Mouse (Mus musculus) T-helper 1 cell (primary cell): ENCODE results near the gene Gpr137.
"Not testable (repeated sequence)": the region's sequence is repeated elsewhere in the genome, so short reads cannot be mapped to it uniquely, and the experiment has no call there.

ENCODE experiments used
- in situ Hi-C: fragments of 300-600 bp; cut with MboI, MseI; formaldehyde crosslinking; loops from one replicate; pipeline ENCODE4 v1.15.1; 2025; ENCODE audit warnings: high pct_unique_total_duplicates

The Gpr137 gene

GRCm38 (mm10) chr19:6907811-6908540, 34.3 kb downstream of the Gpr137 start:
- in situ Hi-C loops, result no loop called here

DNA sequence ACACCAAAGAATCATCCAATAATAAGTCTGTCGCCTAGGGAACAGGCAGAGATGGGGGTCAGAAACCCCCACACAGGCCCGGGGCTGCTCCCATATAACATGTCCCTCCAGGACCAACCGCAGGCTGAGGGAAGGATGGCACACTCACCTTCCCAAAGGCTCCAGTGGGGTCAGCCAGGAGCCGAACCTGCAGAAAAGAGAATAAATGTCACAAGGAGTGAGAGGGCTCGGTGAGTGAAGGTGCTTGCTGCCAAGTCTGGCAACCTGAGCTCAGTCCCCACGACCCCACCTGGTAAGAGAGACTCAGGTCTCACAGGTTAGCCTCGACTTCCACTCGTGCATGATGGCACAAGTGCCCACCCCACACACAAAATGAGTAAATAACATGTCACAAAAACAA, 35.2 kb downstream of the Gpr137 start:
- in situ Hi-C loops, result no loop called here

DNA sequence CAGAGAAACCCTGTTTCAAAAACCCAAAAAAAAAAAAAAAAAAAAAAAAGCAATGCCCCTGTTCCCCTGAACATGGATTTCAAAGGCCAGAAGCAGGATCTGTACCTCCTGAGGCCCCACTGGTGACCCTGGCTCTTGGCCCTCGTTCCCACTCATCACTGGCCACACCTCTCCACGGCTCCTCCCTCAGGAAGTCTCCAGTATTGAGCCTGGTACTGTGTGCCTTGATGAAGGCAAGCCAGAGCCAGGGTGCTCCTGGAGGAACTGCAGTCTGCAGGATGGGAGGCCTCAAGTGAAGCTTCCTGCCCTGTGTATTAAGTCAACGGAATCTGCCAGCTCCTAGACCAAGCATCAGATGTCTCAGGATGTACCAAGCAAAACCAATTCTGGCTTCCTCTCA, 36.1 kb downstream of the Gpr137 start:
- in situ Hi-C loops, result no loop called here

DNA sequence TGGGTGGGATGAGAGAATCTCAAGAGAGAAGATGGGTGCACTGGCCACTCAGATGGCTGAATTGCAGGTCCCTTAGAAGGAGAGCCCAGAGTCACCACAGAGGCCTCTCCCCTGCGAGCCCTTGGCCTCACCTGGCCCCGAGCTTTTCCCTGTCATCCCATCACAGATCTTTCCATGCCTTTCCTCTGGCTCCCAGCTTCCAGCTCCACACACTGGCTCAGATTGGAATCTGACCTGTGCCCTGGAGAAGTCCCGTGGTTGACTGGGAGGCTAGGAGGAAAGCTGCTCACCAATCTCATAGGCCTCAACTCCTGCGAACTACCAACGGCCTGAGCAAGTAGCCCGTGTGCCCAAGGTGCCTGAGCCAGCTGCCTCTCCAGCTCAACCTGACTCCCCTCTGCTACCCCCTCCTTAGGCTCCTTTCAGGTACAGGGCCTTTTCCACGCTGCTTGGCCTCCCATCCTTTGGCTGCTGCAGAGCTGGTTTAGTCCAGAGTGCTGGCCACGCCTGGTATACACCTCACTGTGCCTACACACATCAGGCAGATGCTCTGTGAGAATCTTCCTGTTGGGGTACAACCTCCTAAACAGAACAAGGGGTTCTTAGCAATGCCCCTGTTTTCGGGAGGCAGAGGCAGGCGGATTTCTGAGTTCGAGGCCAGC, 36.7 kb downstream of the Gpr137 start:
- in situ Hi-C loops, result no loop called here

DNA sequence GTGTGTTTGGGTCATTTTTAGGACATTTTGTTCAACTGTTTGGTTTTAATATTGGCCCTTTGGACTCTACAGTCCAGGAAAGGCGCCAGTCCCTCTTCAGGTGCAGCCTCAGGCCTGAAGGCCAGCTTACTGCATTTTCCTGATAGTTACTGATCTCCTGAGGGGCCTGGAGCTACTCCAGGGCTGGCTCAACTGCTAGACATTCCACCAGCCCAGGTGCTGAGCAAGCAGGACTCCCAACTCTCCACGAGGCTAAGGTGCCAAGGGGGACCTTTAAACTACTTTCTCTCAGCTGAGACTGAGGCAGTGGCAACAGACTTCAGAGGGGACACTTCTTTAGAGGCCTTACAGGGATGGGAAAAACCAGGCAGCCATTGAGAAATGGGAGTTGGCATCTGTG, 37.4 kb downstream of the Gpr137 start:
- in situ Hi-C loops, result loop anchor here (5.0 kb wide), 1 partner anchor 48 kb away; the partner anchor contains the start of gene Ccdc88b

DNA sequence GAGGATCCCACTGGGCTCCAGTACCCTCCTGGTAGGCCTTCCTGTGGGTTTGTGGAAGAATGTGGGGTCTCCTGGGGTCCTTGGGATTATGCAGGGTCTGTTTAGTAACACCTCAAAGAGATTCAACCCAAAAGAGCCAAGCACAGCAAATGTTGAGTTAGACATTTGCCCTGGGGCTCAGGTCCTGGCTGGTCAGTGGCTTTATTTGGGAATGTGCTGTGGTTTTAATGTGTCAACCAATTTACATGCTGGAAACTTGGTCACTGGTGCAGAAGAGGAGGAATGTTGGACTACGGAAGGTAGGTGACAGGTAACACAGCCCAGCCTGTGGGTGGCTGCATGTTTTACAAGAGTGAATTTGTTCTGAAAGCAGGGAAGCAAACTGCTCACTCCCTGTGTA, 39.2 kb downstream of the Gpr137 start:
- in situ Hi-C loops, result loop anchor here (5.0 kb wide), 1 partner anchor 46 kb away; the partner anchor contains the start of gene Ccdc88b

GRCm38 (mm10) chr19:6899641-6900040, 42.6 kb downstream of the Gpr137 start:
- in situ Hi-C loops, result loop anchor here (5.0 kb wide), 1 partner anchor 42 kb away; the partner anchor contains the start of gene Ccdc88b

GRCm38 (mm10) chr19:6895608-6896305, 46.5 kb downstream of the Gpr137 start:
- in situ Hi-C loops, result not testable (repeated sequence)

DNA sequence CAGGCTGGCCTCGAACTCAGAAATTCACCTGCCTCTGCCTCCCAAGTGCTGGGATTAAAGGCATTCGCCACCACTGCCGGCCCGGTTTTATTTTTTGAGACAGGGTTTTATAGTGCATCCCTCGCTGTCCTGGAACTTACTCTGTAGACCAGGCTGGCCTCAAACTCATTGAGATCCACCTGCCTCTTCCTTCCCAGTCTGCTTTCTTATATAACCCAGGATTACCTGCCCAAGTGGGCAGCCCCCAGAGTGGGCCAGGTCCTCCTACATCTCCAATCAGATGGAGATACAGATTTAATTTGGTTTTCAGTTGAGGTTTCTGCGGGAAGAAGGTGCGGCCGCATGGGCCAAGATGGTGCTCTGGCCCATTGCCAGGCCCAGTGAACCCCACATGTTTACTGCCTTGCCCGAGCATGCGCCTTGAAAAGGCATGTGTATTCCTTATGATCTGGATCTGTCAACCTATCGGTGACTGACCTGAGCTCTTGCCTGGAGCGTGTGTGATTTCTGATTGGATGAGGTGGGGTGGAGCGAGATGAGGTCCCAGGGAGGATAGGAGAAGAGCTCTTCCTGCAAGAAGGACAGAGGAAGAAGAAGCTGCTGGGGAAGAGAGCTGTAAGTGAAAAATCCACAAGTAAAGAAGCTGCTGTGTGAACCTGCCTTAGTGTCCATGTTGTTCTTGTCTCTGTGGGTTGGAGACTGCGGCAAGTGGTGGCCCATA, 48.4 kb downstream of the Gpr137 start:
- in situ Hi-C loops, result no loop called here

- in situ Hi-C loops, result no loop called here
Measured at GRCm38 (mm10) chr19:6892512-6892911, 49.8 kb downstream of the Gpr137 start.
